Mouse (Mus musculus): Measurements from ENCODE around the gene Traf3ip1.

DNA sequence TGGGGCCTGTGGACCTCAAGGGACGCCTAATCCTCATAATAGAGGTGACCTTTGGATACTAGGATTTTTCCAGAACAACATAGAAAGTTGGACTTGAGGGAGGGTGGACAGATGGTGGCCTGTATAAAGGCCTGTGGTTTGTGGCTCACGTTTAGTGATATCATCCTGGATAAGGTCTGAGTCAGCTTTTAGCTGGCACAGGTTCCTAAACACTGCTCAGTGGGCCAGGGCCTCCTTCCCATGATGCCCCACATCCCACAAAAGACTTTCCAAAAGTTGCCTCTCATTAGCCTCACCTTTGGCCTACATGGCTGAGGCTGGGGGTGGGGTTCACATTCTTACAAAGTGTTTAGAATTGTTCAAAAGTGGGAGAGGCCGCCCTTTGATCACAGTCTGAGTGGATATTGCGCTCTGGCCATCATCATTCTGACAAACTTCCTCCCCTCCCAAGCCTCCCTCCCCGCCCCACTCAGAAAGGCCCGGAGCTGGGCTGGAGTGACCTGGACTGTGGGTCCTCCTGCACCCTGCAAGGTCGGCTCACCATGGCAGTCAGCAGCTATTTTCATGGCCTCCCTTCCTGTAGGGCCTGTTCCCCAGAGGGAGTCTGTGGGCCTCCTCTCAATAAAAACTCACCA, 83.6 kb downstream of the Traf3ip1 start:
- TF ChIP-seq CTCF (IDR thresholded peaks at IDR 0.05; ENCODE audit: insufficient read depth, low read depth, low read length) (no peak), POLR2A (IDR thresholded peaks at IDR 0.05; ENCODE audit: insufficient read depth, low read depth, low read length) (no peak)
